Mouse (Mus musculus) C2C12 (cell line): ENCODE data around the gene Clip1.

ENCODE experiments used
- CTCF ChIP-seq: IDR thresholded peaks from one replicate; pipeline ENCODE4 v1.5.1; 2011; ENCODE audit not compliant: control insufficient read depth, insufficient read depth, insufficient read length
- MAX ChIP-seq: IDR thresholded peaks from one replicate; pipeline ENCODE4 v1.6.1; 2011; ENCODE audit warnings: mild to moderate bottlenecking, control low read depth

DNA sequence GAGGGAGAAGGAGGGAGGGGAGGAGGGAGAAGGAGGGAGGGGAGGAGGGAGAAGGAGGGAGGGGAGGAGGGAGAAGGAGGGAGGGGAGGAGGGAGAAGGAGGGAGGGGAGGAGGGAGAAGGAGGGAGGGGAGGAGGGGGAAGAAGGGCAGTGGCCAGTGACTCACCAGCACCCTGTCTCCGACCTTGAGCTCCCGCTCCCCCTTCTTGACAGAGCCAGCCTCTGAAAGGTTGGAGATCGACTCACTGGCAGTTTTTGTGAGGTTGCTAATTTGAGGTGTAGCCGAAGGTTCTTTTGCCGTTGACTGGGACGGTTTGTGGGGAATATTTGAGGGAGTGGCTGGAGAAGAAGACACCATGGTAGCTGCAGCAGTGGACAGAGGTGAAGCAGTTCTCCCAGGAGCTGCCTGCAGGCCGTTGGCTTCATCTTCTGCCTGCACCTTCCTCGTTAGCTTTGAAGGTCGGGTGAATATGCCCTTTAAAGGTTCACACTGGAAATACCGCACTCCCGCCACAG lies 31.1 kb downstream of the Clip1 start:
- TF ChIP-seq CTCF (no peak), MAX (no peak)
